Mouse (Mus musculus) kidney, embryonic 15.5 days (tissue): ENCODE measurements at regions not wholly inside any gene's neighbourhood (a gene's known extent, or its start where the extent isn't known, plus 50 kb on each side); places are given as distances from the start of the nearest gene placed in this dataset.
A peak's percentile ranks its signal among the peaks of the same experiment; 100 is the strongest.

Source experiments
- ATAC-seq: fragments of 200-750 bp; cut with Nextera tagmentation; replicated peaks from 2 replicates; pipeline ENCODE4 v1.8.0; 2017; ENCODE audit warnings: moderate TSS enrichment; ENCODE audit not compliant: low FRiP score
- H3K27ac ChIP-seq: fragments of 300-500 bp; sonication (generic); 2 replicates; pipeline ENCODE4 v1.5.1; 2015; ENCODE audit warnings: mild to moderate bottlenecking, inconsistent platforms
- H3K27me3 ChIP-seq: fragments of 300-500 bp; sonication (generic); 2 replicates; pipeline ENCODE4 v1.6.1; 2015; ENCODE audit warnings: inconsistent platforms
- H3K36me3 ChIP-seq: fragments of 300-500 bp; sonication (generic); 2 replicates; pipeline ENCODE4 v1.6.1; 2015; ENCODE audit warnings: inconsistent platforms
- H3K4me1 ChIP-seq: fragments of 300-500 bp; sonication (generic); 2 replicates; pipeline ENCODE4 v1.6.1; 2015; ENCODE audit warnings: inconsistent platforms
- H3K4me2 ChIP-seq: fragments of 300-500 bp; sonication (generic); 2 replicates; pipeline ENCODE4 v1.6.1; 2015; ENCODE audit warnings: moderate library complexity, mild to moderate bottlenecking, inconsistent platforms
- H3K4me3 ChIP-seq: fragments of 300-500 bp; sonication (generic); replicated peaks from 2 replicates; pipeline ENCODE4 v1.5.1; 2015; ENCODE audit warnings: mild to moderate bottlenecking, inconsistent platforms
- H3K9ac ChIP-seq: fragments of 300-500 bp; sonication (generic); 2 replicates; pipeline ENCODE4 v1.6.1; 2015; ENCODE audit warnings: mild to moderate bottlenecking, inconsistent platforms
- H3K9me3 ChIP-seq: fragments of 300-500 bp; sonication (generic); replicated peaks from 2 replicates; pipeline ENCODE4 v1.6.1; 2016; ENCODE audit warnings: inconsistent platforms
- WGBS: fragments of 180-500 bp; shearing (Covaris S2); methylation state at CpG from one replicate; pipeline ENCODE4 v1.1.7; 2015; ENCODE audit warnings: mixed read lengths; 5-methylcytosine and 5-hydroxymethylcytosine counted together

GRCm38 (mm10) chr8:100942680-100943427 is 1526.6 kb upstream of the Cdh8 start:
- Histone ChIP-seq H3K4me1 (no peaks in the 10 kb centered on the region), H3K9me3 (no peaks in the 10 kb centered on the region), H3K36me3 (no peaks in the 10 kb centered on the region), H3K9ac (no peak overlapping the region), H3K4me2 (no peak overlapping the region), H3K27me3 (no peaks in the 10 kb centered on the region), H3K27ac (no peak overlapping the region), H3K4me3 (no peak overlapping the region)
- no peak for ATAC-seq
- WGBS = 69% methylated on average over 6 of the region's 6 CpGs

DNA sequence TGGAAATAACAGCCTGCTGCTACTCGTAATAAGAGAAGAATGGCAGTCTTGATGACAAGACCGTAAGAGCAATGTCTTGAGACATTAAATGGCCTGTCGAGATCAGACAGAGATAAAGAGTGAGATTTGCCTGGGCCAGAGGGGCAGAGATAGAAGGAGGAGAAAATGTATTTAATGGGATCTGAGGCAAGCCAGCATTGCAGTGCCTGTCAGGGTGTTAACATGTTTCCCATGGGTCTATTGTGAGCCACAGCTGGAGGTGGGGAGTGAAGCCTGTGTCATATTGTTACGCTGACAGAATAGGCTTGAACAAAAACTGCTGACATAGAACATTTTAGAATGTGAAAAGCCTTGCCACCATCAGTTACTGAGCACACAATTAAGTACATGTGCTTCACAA is 1523.3 kb upstream of the Cdh8 start:
- 35% methylated on average over 4 of the region's 4 CpGs for WGBS

DNA sequence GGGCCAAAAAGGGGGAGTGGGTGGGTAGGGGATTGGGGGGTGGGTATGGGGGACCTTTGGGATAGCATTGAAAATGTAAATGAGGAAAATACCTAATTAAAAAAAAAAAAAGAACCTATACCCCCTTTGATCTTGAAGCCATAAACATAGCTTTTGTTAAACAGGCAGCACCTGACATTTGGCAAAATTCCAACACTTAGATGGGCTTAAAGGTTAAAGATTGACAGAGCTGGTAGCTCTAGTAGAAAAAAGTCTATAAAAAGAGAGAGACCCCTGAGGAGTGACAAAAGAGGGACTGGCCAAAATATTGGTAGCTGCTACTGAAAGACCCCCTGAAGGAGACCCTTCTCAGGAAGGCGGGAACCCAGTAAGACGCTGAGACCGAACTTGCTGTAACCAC is 1474.0 kb upstream of the Cdh8 start:
- 61% methylated on average over 3 of the region's 3 CpGs for WGBS
- Histone ChIP-seq H3K27me3 (no peaks in the 10 kb centered on the region), H3K9ac (no peak overlapping the region), H3K4me2 (no peak overlapping the region), H3K36me3 (no peaks in the 10 kb centered on the region), H3K27ac (no peak overlapping the region), H3K4me1 (no peaks in the 10 kb centered on the region), H3K9me3 (0 out of 2 replicates have a peak, but pooled peaks cover 2% of the 10 kb centered on the region), H3K4me3 (no peak overlapping the region)
- ATAC-seq = peak; percentile 46; the same call in 1 of the 2 replicates

More for the DNA sequence above, 1523.3 kb upstream of the Cdh8 start:
- H3K9me3 ChIP-seq = no peaks in the 10 kb centered on the region
- ATAC-seq = no peak
- no peak overlapping the region for H3K4me3 ChIP-seq
- H3K27ac ChIP-seq = no peak overlapping the region
- H3K4me2 ChIP-seq = no peak overlapping the region
- no peaks in the 10 kb centered on the region for H3K27me3 ChIP-seq
- H3K36me3 ChIP-seq = no peaks in the 10 kb centered on the region
- no peaks in the 10 kb centered on the region for H3K4me1 ChIP-seq
- H3K9ac ChIP-seq = no peak overlapping the region

DNA sequence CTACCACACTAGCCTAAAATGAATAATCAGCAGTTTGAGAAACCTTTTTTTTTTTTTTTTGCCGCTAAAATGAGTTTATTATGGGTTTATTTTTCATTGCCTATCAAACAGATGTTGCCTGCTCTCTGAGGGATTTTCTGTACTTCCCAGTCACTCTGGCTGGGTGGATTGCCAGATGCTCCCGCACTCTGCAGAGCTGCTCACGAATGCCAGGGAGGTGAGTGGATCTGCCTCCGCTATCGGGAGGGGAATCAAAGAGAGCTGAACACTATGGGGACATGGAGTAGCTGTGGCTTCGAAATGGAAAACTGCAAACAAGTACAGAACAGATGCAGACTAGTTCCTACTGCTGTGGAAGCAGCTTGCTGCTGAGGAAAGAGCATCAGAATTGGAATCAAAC is 1449.4 kb upstream of the Cdh8 start:
- no peaks in the 10 kb centered on the region for H3K27me3 ChIP-seq
- no peak overlapping the region for H3K4me3 ChIP-seq
- H3K36me3 ChIP-seq = no peaks in the 10 kb centered on the region
- 78% methylated on average over 6 of the region's 6 CpGs for WGBS
- no peak overlapping the region for H3K9ac ChIP-seq
- H3K4me2 ChIP-seq = no peak overlapping the region
- H3K9me3 ChIP-seq = no peaks in the 10 kb centered on the region
- no peak for ATAC-seq
- H3K27ac ChIP-seq = no peak overlapping the region
- no peaks in the 10 kb centered on the region for H3K4me1 ChIP-seq

GRCm38 (mm10) chr8:100850822-100851437 is 1434.7 kb upstream of the Cdh8 start:
- Histone ChIP-seq H3K4me2 (no peak overlapping the region), H3K4me1 (no peaks in the 10 kb centered on the region), H3K27ac (no peak overlapping the region), H3K27me3 (no peaks in the 10 kb centered on the region), H3K4me3 (no peak overlapping the region), H3K9me3 (no peaks in the 10 kb centered on the region), H3K36me3 (no peaks in the 10 kb centered on the region), H3K9ac (no peak overlapping the region)
- 50% methylated on average over 2 of the region's 2 CpGs for WGBS
- no peak for ATAC-seq
